Mouse (Mus musculus): ENCODE results near the gene Eml1. TPM values are rescaled to one million over a fixed set of nuclear protein-coding genes. Genes with fewer than 3 reads are reported as not detected.

Eml1 gene
- polyA plus RNA-seq, 1 experiment = 40.5 TPM

DNA sequence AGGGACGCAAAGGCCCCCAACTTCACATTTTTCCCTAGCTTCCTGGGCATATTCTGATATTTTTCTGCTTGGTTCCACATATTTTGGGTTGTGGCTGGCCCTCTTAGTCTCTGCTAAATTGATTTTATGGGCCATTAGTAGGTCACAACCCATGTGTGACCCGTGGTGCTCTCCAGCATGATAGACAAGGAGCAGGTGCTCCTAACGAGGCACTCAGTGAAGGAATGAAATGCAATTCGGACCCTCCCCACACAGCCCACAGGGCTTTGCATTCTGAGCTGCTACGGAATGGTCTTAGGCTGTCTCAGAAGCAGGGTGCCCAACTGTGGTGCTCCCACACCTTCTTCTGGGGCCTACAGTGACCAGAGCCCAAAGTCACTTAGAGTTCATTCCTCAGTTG is 38.3 kb downstream of the Eml1 start:
- no peak overlapping the region for H3K4me3 ChIP-seq (ENCODE audit: insufficient read depth, low read length)
- TF ChIP-seq CTCF (IDR thresholded peaks at IDR 0.05; ENCODE audit: borderline replicate concordance, insufficient read depth, low read length) (no peak), POLR2A (IDR thresholded peaks at IDR 0.05; ENCODE audit: low read depth, low read length) (no peak)
- peaks cover 4% of the 10 kb centered on the region; the same call in 1 of the 2 replicates for H3K4me1 ChIP-seq (ENCODE audit: control insufficient read depth, insufficient read depth, low read length)
- no peak overlapping the region for H3K27ac ChIP-seq (ENCODE audit: insufficient read depth, low read length)

DNA sequence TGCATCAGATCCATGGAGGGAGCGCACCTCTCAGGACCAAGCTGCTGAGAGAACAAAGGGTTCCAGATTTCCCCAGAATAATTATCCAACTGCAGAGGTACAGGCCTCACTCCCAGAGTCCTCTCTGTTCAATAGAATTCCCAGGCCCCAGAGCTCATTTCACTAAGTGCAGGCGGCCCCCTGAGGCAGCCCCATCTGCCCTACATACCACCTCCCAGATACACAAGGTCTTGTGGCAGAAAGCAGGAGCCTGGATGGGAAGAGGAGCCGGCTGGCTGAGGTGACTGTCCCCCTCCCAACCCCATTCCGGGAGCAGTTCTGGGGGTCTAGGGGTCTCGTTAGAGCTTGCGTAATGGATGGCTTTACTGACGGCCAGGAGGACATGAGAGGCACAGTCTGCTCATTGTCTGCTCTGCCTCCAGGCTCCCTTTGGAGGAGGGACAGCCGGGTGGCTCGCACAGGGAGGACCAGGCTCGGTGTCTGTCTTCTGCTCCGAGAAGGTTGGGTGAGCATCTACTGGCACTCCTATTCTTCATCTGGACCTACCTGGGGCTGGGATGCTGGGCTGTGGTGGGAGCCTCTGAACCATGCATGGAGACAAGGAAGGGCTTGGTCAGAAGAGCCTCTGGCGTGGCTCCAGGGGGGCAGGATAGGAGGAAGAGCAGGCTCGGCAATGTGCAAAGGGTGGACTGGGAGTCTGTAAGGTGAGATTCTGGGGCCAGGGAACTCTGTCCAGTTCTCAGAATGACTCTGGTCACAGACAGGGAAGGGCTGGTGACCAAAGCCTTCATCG is 39.9 kb downstream of the Eml1 start:
- H3K4me1 ChIP-seq (ENCODE audit: control insufficient read depth, insufficient read depth, low read length) = no peaks in the 10 kb centered on the region
- H3K4me3 ChIP-seq (ENCODE audit: insufficient read depth, low read length) = no peak overlapping the region
- H3K27ac ChIP-seq (ENCODE audit: insufficient read depth, low read length) = no peak overlapping the region
- TF ChIP-seq CTCF (IDR thresholded peaks at IDR 0.05; ENCODE audit: borderline replicate concordance, insufficient read depth, low read length) (no peak), POLR2A (IDR thresholded peaks at IDR 0.05; ENCODE audit: low read depth, low read length) (no peak)

DNA sequence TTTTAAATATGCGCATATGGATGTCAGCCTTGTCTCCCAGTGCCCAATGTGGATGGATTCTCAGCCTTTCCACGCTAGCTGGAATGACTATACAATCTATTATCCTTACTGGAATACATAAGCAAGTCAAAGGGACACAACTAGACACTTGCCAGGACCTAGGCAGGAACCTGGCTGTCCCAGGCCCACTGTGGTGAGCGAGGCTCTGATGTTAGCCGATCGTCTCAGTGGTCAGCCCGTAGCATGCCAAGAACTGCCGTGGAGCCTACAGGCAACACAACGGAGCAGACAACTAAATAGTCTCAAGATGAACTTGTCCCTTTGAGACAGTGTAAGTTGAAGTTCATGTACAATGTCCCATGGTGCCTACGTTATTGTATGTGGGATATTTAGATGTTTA is 44.2 kb downstream of the Eml1 start:
- Histone ChIP-seq H3K4me1 (ENCODE audit: control insufficient read depth, insufficient read depth, low read length) (no peaks in the 10 kb centered on the region), H3K27ac (ENCODE audit: insufficient read depth, low read length) (no peak overlapping the region), H3K4me3 (ENCODE audit: insufficient read depth, low read length) (no peak overlapping the region)
- no peak for TF ChIP-seq POLR2A (IDR thresholded peaks at IDR 0.05; ENCODE audit: low read depth, low read length)
- no peak for TF ChIP-seq CTCF (IDR thresholded peaks at IDR 0.05; ENCODE audit: borderline replicate concordance, insufficient read depth, low read length)

DNA sequence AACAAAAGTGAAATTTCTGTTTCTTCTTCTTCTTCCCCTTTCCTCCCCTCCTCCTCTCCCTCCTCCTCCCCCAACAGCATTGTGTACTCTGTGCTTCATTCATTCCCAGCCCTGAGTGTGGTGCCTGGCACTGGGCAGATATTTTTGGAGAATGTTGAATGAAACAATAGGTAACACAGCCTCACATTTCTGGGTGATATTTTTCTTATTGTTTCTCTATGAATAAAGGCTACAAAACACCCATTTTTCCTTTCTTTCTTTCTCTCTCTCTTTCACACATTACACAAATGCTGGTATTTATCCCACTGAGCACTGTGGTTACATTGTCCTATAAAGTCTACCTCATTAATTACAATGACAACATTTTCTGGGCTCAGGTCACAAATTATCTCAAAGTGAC is 48.8 kb downstream of the Eml1 start:
- TF ChIP-seq CTCF (IDR thresholded peaks at IDR 0.05; ENCODE audit: borderline replicate concordance, insufficient read depth, low read length) = no peak
- TF ChIP-seq POLR2A (IDR thresholded peaks at IDR 0.05; ENCODE audit: low read depth, low read length) = no peak
- no peaks in the 10 kb centered on the region for H3K4me1 ChIP-seq (ENCODE audit: control insufficient read depth, insufficient read depth, low read length)
- no peak overlapping the region for H3K27ac ChIP-seq (ENCODE audit: insufficient read depth, low read length)
- no peak overlapping the region for H3K4me3 ChIP-seq (ENCODE audit: insufficient read depth, low read length)

DNA sequence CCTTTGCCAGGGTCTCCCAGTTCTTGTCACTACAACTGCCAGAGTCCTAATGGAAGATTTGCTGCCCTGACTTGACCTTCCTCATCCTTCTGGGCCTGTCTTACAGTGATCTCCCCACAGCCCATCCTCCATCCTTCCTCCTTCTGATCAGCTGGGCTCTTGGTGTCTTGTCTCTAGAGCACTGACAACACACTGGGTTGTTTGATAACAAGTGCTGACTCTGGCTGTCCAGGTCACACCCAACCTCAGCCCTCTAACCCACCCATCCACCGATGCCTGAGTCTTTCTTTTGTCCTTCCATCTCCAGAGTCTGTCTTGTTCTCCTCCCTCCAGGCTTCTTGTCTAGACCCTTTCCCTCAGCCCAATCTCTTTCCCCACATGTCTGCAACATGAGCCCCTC is 50.7 kb downstream of the Eml1 start:
- Histone ChIP-seq H3K4me1 (ENCODE audit: control insufficient read depth, insufficient read depth, low read length) (peaks cover 2% of the 10 kb centered on the region; the same call in 1 of the 2 replicates), H3K27ac (ENCODE audit: insufficient read depth, low read length) (no peak overlapping the region), H3K4me3 (ENCODE audit: insufficient read depth, low read length) (no peak overlapping the region)
- TF ChIP-seq CTCF (IDR thresholded peaks at IDR 0.05; ENCODE audit: borderline replicate concordance, insufficient read depth, low read length) = no peak
- no peak for TF ChIP-seq POLR2A (IDR thresholded peaks at IDR 0.05; ENCODE audit: low read depth, low read length)

DNA sequence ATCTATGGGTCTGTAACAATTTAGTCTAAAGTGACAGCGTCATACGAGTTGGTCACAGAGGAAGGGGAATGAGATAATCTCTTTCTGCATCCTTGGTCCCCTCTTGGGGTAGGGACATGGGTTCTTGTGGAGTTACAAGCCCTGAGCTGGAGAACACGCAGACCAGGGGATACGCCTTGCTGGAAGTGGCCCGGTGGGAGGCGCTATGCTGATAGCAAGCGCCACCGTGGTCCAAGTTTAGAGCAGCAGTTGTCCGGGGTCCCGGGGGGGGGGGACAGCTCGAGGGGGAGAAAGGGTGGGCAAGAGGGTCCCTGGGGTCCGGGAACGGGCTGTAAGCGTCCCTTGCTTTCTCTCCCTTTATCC is 51.7 kb downstream of the Eml1 start:
- H3K4me1 ChIP-seq (ENCODE audit: control insufficient read depth, insufficient read depth, low read length) = peaks cover 2% of the 10 kb centered on the region; the same call in 1 of the 2 replicates
- TF ChIP-seq POLR2A (IDR thresholded peaks at IDR 0.05; ENCODE audit: low read depth, low read length) (no peak), CTCF (IDR thresholded peaks at IDR 0.05; ENCODE audit: borderline replicate concordance, insufficient read depth, low read length) (peak; percentile 39; the same call in 1 of the 2 replicates)
- no peak overlapping the region for H3K27ac ChIP-seq (ENCODE audit: insufficient read depth, low read length)
- peak overlapping the region; percentile 24 for H3K4me3 ChIP-seq (ENCODE audit: insufficient read depth, low read length)

DNA sequence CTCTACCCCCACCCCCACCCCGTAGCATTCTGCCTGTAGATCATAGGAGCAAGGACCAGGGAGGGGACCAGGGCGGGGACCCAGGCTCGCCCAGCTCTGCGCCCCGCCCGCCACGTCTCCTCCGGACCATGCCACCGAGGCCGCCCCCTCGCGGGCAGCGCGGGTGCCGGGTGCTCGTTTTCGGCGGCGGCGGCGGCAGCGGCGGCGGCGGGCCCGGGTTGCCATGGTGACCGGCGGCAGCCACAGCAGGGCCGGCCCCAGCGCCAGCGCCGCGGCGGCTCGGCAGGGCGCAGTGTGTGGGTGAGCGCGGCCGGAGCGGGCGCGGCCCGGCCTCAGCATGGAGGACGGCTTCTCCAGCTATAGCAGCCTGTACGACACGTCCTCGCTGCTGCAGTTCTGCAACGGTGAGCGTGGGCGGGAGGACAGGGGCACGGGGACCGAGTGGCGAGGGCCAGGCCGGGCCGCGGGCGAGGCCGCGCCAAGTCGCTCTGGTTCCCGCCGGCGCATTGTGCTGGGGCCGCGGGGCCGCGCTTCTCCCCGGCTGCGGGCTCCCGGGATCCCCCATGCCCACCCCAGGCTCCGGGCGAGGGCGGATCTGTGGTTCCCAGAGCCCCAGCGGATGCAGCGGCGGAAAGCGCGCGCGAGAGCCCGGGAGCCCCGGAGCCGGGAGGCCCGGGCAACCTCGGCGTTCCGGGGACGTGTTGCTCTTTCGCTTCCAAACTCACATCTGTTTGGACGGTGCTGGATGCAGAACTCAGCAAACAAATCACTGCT is 52.3 kb downstream of the Eml1 start:
- TF ChIP-seq CTCF (IDR thresholded peaks at IDR 0.05; ENCODE audit: borderline replicate concordance, insufficient read depth, low read length) (peak; percentile 30; the same call in 1 of the 2 replicates), POLR2A (IDR thresholded peaks at IDR 0.05; ENCODE audit: low read depth, low read length) (peak; percentile 72)
- Histone ChIP-seq H3K4me1 (ENCODE audit: control insufficient read depth, insufficient read depth, low read length) (peaks cover 2% of the 10 kb centered on the region; the same call in 1 of the 2 replicates), H3K4me3 (ENCODE audit: insufficient read depth, low read length) (peak overlapping the region; percentile 77), H3K27ac (ENCODE audit: insufficient read depth, low read length) (0 out of 2 replicates have a peak overlapping the region, but pooled peaks have one; percentile 6)

DNA sequence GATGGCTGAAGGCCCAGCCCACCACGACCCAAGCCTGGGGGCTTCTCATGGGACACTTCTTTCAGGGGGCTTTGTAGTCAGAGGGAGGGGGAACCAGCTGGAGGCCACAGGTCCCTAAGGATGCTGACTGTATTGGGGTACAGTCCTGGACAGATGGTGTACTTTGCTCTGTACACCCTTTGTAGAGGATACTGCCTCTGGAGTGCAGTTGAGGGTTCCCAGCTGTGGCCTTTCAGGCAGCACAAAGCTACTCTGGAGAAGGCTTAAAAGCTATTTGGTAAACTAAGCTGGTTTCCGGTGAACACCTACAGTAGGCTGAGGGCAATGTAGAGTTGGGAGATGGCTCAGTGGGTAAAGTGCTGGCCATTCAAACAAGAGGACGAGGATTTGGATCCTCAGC is 60.2 kb downstream of the Eml1 start:
- 0 out of 2 replicates have a peak, but pooled peaks cover under 1% of the 10 kb centered on the region for H3K4me1 ChIP-seq (ENCODE audit: control insufficient read depth, insufficient read depth, low read length)
- H3K27ac ChIP-seq (ENCODE audit: insufficient read depth, low read length) = no peak overlapping the region
- no peak for TF ChIP-seq POLR2A (IDR thresholded peaks at IDR 0.05; ENCODE audit: low read depth, low read length)
- no peak for TF ChIP-seq CTCF (IDR thresholded peaks at IDR 0.05; ENCODE audit: borderline replicate concordance, insufficient read depth, low read length)
- H3K4me3 ChIP-seq (ENCODE audit: insufficient read depth, low read length) = no peak overlapping the region

DNA sequence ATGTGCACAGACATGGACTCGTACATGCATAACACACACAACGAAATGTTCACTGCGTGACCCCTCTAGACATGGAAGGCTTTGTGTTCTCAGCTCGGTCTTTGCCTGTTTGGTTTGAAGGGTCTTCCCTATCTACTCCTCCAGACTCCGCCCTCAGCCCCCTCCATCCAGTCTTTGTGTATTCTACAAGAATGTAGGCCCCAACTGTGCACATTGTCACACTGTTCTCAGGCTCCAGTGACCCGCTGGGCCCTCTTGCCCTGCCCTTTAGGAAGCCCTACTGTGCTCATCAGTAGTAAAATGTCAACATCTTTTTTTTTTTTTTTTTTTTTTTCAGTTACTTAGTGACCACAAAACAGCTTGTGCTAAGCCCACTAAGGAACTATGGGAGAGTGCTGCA is 61.0 kb downstream of the Eml1 start:
- TF ChIP-seq CTCF (IDR thresholded peaks at IDR 0.05; ENCODE audit: borderline replicate concordance, insufficient read depth, low read length) = no peak
- TF ChIP-seq POLR2A (IDR thresholded peaks at IDR 0.05; ENCODE audit: low read depth, low read length) = no peak
- H3K27ac ChIP-seq (ENCODE audit: insufficient read depth, low read length) = no peak overlapping the region
- H3K4me1 ChIP-seq (ENCODE audit: control insufficient read depth, insufficient read depth, low read length) = peaks cover 4% of the 10 kb centered on the region; the same call in 1 of the 2 replicates

DNA sequence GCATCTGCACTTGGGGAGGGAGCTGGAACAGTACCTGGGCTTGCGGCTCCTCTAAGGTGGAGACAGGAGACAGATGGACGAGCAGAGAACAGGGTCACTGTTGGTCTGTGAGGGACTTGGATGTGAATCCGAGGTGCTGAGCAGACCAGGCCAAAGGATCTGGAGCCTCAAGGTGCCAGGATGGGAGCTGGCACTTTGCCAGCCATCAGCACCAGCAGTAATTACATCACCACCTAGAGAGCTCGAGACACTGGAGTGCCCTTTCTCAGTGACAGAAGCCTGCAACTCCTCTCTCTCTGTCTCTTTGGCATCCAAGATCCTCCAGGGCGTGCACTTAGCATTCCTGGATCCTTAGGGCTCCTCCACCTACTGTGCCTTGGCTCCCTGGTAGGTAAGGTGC is 61.8 kb downstream of the Eml1 start:
- TF ChIP-seq POLR2A (IDR thresholded peaks at IDR 0.05; ENCODE audit: low read depth, low read length) = no peak
- no peak for TF ChIP-seq CTCF (IDR thresholded peaks at IDR 0.05; ENCODE audit: borderline replicate concordance, insufficient read depth, low read length)
- no peak overlapping the region for H3K27ac ChIP-seq (ENCODE audit: insufficient read depth, low read length)
- peaks cover 4% of the 10 kb centered on the region; the same call in 1 of the 2 replicates for H3K4me1 ChIP-seq (ENCODE audit: control insufficient read depth, insufficient read depth, low read length)

More for the DNA sequence above, 61.0 kb downstream of the Eml1 start:
- no peak overlapping the region for H3K4me3 ChIP-seq (ENCODE audit: insufficient read depth, low read length)

More for the DNA sequence above, 61.8 kb downstream of the Eml1 start:
- no peak overlapping the region for H3K4me3 ChIP-seq (ENCODE audit: insufficient read depth, low read length)

All from embryonic fibroblast, embryonic 13.5 days (primary cell).